Mouse (Mus musculus) lung, adult 2 months (tissue): ENCODE results near the gene Rpl10a.
A peak's percentile ranks its signal among the peaks of the same experiment; 100 is the strongest.

Experiments used
- CTCF ChIP-seq: fragments of 200-500 bp; IDR thresholded peaks from 2 replicates; pipeline ENCODE4 v1.5.1; 2011; ENCODE audit warnings: mild to moderate bottlenecking, low read length, control low read depth; ENCODE audit not compliant: insufficient read depth
- POLR2A ChIP-seq: fragments of 200-500 bp; IDR thresholded peaks from 2 replicates; pipeline ENCODE4 v1.6.1; 2011; ENCODE audit warnings: low read depth, mild to moderate bottlenecking, control low read depth, low read length, borderline replicate concordance; ENCODE audit errors: extremely low read depth

DNA sequence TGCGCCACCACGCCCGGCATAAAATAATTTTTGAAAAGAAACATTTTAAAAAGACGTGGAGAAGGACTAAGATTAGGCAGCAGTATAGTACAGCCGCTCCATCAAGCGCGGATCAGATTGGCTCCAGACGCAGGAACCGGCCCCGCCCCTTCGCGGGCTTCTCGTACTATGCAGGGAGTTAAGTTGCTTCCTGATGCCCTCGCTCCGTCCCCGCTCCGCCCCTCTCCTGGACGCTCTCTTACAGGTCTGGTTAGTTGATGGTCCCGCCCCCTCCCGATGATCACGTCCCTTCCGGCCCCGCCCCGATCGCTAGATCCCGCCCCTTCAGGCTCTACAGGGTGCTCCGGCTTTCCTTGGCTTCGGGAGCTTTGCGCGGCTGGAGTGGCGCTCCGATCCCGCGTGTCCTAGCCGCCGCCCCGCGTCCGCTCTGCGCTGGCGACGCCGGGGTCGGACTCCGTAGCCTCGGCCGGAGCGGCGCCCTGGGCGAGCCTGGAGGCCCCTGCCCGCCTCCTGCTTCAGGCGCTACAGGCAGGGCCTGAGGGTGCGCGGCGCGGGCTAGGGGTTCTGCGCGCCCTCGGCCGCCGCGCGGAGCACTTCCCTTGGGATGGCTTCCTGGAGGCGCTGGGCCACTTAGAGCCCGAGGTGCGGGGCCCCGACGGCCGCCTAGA is 14.9 kb upstream of the Rpl10a start, which contains the start of gene Fance:
- TF ChIP-seq CTCF = no peak
- peak; percentile 90; the same call in 1 of the 2 replicates for TF ChIP-seq POLR2A
